Mouse (Mus musculus): ENCODE measurements around the gene Tomm34.

The Tomm34 gene

GRCm38 (mm10) chr2:164018910-164019309 is 52.1 kb downstream of the Tomm34 start:
- DNase-seq (ENCODE audit: extremely low read depth, low read depth, low spot score) = no peak

- no peak for DNase-seq (ENCODE audit: extremely low read depth, low read depth, low spot score)
Observed at GRCm38 (mm10) chr2:164015304-164015703, 55.7 kb downstream of the Tomm34 start.

DNA sequence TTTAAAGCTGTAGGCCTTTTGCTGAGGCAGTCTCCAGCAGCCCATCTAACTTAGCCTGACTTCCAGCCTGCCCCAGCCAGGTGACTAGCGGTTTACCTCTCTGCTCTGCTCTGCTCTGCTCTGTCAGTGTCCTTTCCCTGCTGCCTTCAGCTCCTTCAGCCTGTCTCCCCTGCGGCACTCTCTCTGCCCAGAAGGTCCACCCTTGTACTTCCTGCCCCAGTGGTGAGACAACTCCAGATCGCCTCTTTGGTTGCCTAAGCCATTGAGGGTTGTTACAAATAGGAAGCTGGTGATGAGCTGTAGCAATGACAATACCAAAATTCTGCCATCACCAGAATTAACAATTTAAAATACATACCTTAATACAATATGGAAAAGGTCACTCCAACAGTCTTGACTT is 60.0 kb downstream of the Tomm34 start:
- DNase-seq (ENCODE audit: extremely low read depth, low read depth, low spot score) = no peak

- DNase-seq (ENCODE audit: extremely low read depth, low read depth, low spot score) = no peak
Observed at GRCm38 (mm10) chr2:164010496-164010895, 60.5 kb downstream of the Tomm34 start.

DNA sequence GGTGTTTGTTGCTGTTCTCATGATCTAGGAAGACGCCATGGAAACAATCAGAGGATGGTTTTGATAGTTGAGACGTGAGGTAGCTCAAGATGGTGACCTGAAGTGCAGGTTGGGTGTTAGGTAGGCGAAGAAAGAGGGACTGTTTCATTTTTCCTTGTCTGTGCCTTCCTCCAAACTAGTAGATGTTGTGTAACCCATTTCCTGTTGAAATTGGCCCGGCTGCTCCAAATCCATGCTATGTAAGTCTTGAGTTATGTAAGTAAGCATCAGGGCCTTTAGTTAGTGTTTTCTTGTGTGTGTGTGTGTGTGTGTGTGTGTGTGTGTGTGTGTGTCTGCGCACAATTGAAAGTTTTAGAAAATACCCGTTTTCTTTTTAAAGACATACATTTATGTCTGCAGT is 61.7 kb downstream of the Tomm34 start:
- DNase-seq (ENCODE audit: extremely low read depth, low read depth, low spot score) = peak; percentile 50

DNA sequence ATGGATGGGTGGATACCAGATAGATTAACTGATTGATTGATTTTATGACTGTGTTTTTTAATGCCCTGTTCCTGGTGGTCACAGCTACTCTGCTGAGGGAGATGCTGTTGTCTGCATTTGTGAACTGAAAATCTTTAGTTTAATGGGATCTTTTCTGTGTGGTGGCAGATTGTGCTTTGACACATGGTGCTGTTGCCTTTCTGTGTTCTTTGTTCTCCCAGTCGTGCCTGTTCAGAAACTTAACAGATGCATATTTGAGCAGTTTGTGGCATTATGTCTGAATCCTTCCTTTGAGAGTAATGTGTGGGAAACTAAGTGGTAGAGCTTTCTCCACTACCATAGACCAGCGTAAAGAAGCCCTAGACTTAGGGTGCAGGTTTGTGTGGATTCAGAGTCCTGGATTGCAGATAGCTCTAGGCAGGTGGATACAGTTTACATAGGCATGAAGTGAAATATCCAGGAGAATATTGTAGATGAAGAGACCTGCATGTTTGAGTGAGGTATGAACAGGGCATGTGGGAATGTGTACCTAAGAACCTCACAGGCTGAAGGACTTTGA is 62.9 kb downstream of the Tomm34 start:
- DNase-seq (ENCODE audit: extremely low read depth, low read depth, low spot score) = no peak

- no peak for DNase-seq (ENCODE audit: extremely low read depth, low read depth, low spot score)
Observed at GRCm38 (mm10) chr2:164007547-164007946, 63.4 kb downstream of the Tomm34 start.

GRCm38 (mm10) chr2:164006932-164007331 is 64.0 kb downstream of the Tomm34 start:
- no peak for DNase-seq (ENCODE audit: extremely low read depth, low read depth, low spot score)

- DNase-seq (ENCODE audit: extremely low read depth, low read depth, low spot score) = no peak
Observed at GRCm38 (mm10) chr2:164004503-164004902, 66.5 kb downstream of the Tomm34 start.

All from fat pad, adult 2 months (tissue).